Mouse (Mus musculus): ENCODE results near the gene Xpa.

DNA sequence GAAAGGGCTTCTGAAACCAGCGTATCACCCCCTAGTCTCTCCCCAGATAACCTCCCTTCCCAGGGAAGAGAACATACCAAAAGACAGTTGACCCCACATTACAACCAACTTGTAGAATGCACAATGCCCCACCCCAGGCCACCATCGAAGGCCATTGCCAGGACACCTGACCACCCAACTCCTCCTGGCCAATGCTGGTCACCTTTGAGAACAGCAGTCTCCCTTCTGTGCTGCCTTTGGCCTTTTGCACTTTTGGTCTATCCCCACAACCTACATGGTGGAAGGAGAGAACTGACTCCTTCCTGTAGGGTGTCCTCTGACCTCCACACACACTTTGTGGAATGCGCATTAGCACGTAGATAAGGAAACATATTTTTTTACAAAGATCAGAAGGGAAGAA is 78.6 kb downstream of the Xpa start:
- TF ChIP-seq CTCF (IDR thresholded peaks at IDR 0.05; ENCODE audit: low read depth, low read length), result no peak
- no peak for TF ChIP-seq GATA1 (IDR thresholded peaks at IDR 0.05; ENCODE audit: borderline replicate concordance, low read length)

Measured in G1E (cell line).